23 mouse cellular contexts compared by ENCODE assay signal in genomic region chr17:52350696-52351095, GRCm38 (mm10).
"Had no signal": no experiment of that assay in that cellular context is flagged by ENCODE, and none has a peak within 500 bp of the region (broad histone marks: within the 10 kb centered on the region; RNA-seq: fewer than 3 reads in every experiment).

No protein-coding gene starts in this region.

- DNase-seq: gastrocnemius, postnatal 14 days; gastrocnemius, postnatal 36 days; heart, adult 18-20 months; heart, postnatal 10 days; heart, postnatal 4 days; kidney, adult 18-20 months; kidney, adult 8-10 months; kidney, postnatal 10 days; kidney, postnatal 25 days; kidney, postnatal 4 days; liver had no signal

- H3K4me1 ChIP-seq: heart, embryonic 10.5 days; heart, embryonic 12.5 days; hindbrain, embryonic 10.5 days; hindbrain, embryonic 12.5 days; intestine, embryonic 15.5 days; limb, embryonic 10.5 days; limb, embryonic 12.5 days had no signal

- H3K4me2 ChIP-seq: heart, embryonic 12.5 days; hindbrain, embryonic 12.5 days; hindbrain, embryonic 14.5 days; intestine, embryonic 15.5 days; limb, embryonic 12.5 days had no signal

- H3K9ac ChIP-seq: heart, embryonic 12.5 days; hindbrain, embryonic 12.5 days; hindbrain, embryonic 14.5 days; intestine, embryonic 15.5 days; limb, embryonic 12.5 days had no signal

- H3K27me3 ChIP-seq: heart, embryonic 12.5 days; hindbrain, embryonic 12.5 days; intestine, embryonic 15.5 days; limb, embryonic 12.5 days had no signal

- H3K9me3 ChIP-seq: heart, embryonic 10.5 days; heart, embryonic 12.5 days; hindbrain, embryonic 10.5 days; hindbrain, embryonic 12.5 days; intestine, embryonic 15.5 days; limb, embryonic 10.5 days; limb, embryonic 12.5 days had no signal

- H3K36me3 ChIP-seq: heart, embryonic 10.5 days; heart, embryonic 12.5 days; hindbrain, embryonic 10.5 days; hindbrain, embryonic 12.5 days; intestine, embryonic 15.5 days; limb, embryonic 10.5 days; limb, embryonic 12.5 days had no signal

- H3K4me3 ChIP-seq: heart, embryonic 10.5 days; heart, embryonic 12.5 days; hindbrain, embryonic 10.5 days; hindbrain, embryonic 12.5 days; intestine, embryonic 15.5 days; layer of hippocampus, adult 2 months; limb, embryonic 10.5 days; limb, embryonic 12.5 days had no signal

- ATAC-seq: hindbrain, embryonic 16.5 days; inflammation-experienced regulatory T-cells, adult 6 months; intestine, embryonic 15.5 days; intestine, postnatal 0 days had no signal

- H3K27ac ChIP-seq: heart, embryonic 10.5 days; hindbrain, embryonic 10.5 days; hindbrain, embryonic 12.5 days; hindbrain, embryonic 14.5 days; intestine, embryonic 15.5 days; layer of hippocampus, adult 2 months; limb, embryonic 10.5 days; limb, embryonic 12.5 days had no signal
